Mouse (Mus musculus) hindbrain, embryonic 12.5 days (tissue): Measurements from ENCODE around the gene Elk3. TPM values are rescaled to one million over a fixed set of nuclear protein-coding genes. Genes with fewer than 3 reads are reported as not detected.

Source experiments
- ATAC-seq: fragments of 200-750 bp; cut with Nextera tagmentation; 2 replicates; pipeline ENCODE4 v1.8.0; 2017; ENCODE audit warnings: moderate TSS enrichment; ENCODE audit not compliant: low FRiP score
- H3K27ac ChIP-seq: fragments of 300-500 bp; sonication (generic); 2 replicates; pipeline ENCODE4 v1.5.1; 2016; ENCODE audit warnings: mild to moderate bottlenecking
- H3K27me3 ChIP-seq: fragments of 300-500 bp; sonication (generic); 2 replicates; pipeline ENCODE4 v1.6.1; 2016; ENCODE audit warnings: mild to moderate bottlenecking
- H3K36me3 ChIP-seq: fragments of 300-500 bp; sonication (generic); 2 replicates; pipeline ENCODE4 v1.6.1; 2016; ENCODE audit warnings: mild to moderate bottlenecking
- H3K4me1 ChIP-seq: fragments of 300-500 bp; sonication (generic); 2 replicates; pipeline ENCODE4 v1.6.1; 2016
- H3K4me2 ChIP-seq: fragments of 300-500 bp; sonication (generic); replicated peaks from 2 replicates; pipeline ENCODE4 v1.6.1; 2016; ENCODE audit warnings: mild to moderate bottlenecking
- H3K4me3 ChIP-seq: fragments of 300-500 bp; sonication (generic); 2 replicates; pipeline ENCODE4 v1.5.1; 2016; ENCODE audit warnings: mild to moderate bottlenecking
- H3K9ac ChIP-seq: fragments of 300-500 bp; sonication (generic); 2 replicates; pipeline ENCODE4 v1.6.1; 2016; ENCODE audit warnings: mild to moderate bottlenecking, moderate library complexity
- H3K9me3 ChIP-seq: fragments of 300-500 bp; sonication (generic); replicated peaks from 2 replicates; pipeline ENCODE4 v1.6.1; 2016; ENCODE audit warnings: mild to moderate bottlenecking
- WGBS: fragments of 180-500 bp; shearing (Covaris S2); methylation state at CpG from one replicate; pipeline ENCODE4 v1.1.7; 2016; 5-methylcytosine and 5-hydroxymethylcytosine counted together
- polyA plus RNA-seq: library from polyadenylated mRNA; unstranded; fragments of >200 nt; fragmentation: Nextera tagmentation; extraction: Ambion mirVana; gene quantifications from 2 replicates; pipeline ENCODE4 v1.2.1, GENCODE M21; 2016

Elk3 gene
- polyA plus RNA-seq, 1 experiment from 2014 or later, result 20.9 TPM

GRCm38 (mm10) chr10:93246185-93246920 lies 64.6 kb downstream of the Elk3 start:
- H3K27ac ChIP-seq, result no peak overlapping the region
- H3K4me3 ChIP-seq, result no peak overlapping the region
- ATAC-seq, result no peak
- H3K9me3 ChIP-seq, result no peaks in the 10 kb centered on the region
- H3K27me3 ChIP-seq, result no peaks in the 10 kb centered on the region
- no peak overlapping the region for H3K4me2 ChIP-seq
- 94% methylated on average over 7 of the region's 7 CpGs for WGBS
- no peak overlapping the region for H3K9ac ChIP-seq
- peaks cover 15% of the 10 kb centered on the region; the same call in 1 of the 2 replicates for H3K36me3 ChIP-seq
- H3K4me1 ChIP-seq, result peaks cover 5% of the 10 kb centered on the region; the same call in 1 of the 2 replicates

DNA sequence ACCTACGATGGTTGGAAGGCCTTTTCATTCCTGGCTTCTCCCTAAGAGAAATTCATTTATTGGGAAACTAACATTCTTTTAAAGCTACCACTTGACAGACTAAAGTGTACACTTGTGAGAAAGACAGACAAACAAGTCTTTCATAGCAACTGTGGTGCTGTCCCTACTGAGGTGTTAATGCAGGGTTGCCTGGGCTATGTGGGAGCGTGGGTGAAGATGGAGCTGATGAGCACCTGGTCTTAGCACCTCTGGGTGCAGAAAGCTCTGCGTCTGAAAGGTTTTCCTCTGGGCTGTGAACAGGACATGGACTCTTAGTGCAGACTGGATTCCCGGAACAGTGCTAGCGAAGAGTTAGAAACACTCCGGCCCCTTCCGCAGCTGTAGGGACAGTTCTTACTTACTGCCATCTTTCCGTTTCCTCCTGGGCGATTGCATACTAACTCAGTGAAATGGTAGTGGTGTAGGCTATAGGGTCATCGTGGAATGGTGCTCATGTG lies 66.7 kb downstream of the Elk3 start:
- Histone ChIP-seq H3K27ac (no peak overlapping the region), H3K36me3 (peaks cover 24% of the 10 kb centered on the region), H3K9me3 (no peaks in the 10 kb centered on the region), H3K9ac (no peak overlapping the region), H3K4me3 (no peak overlapping the region), H3K4me2 (no peak overlapping the region), H3K4me1 (peaks cover 4% of the 10 kb centered on the region; the same call in 1 of the 2 replicates), H3K27me3 (no peaks in the 10 kb centered on the region)
- no peak for ATAC-seq
- WGBS, result 88% methylated on average over 10 of the region's 10 CpGs

GRCm38 (mm10) chr10:93242861-93243260 lies 68.1 kb downstream of the Elk3 start:
- peaks cover 28% of the 10 kb centered on the region for H3K36me3 ChIP-seq
- peaks cover 4% of the 10 kb centered on the region; the same call in 1 of the 2 replicates for H3K4me1 ChIP-seq
- no peak for ATAC-seq
- H3K27ac ChIP-seq, result no peak overlapping the region
- no peaks in the 10 kb centered on the region for H3K27me3 ChIP-seq
- H3K9me3 ChIP-seq, result no peaks in the 10 kb centered on the region
- H3K4me2 ChIP-seq, result no peak overlapping the region
- H3K9ac ChIP-seq, result no peak overlapping the region
- H3K4me3 ChIP-seq, result no peak overlapping the region
- WGBS, result 3% methylated on average over 5 of the region's 5 CpGs

DNA sequence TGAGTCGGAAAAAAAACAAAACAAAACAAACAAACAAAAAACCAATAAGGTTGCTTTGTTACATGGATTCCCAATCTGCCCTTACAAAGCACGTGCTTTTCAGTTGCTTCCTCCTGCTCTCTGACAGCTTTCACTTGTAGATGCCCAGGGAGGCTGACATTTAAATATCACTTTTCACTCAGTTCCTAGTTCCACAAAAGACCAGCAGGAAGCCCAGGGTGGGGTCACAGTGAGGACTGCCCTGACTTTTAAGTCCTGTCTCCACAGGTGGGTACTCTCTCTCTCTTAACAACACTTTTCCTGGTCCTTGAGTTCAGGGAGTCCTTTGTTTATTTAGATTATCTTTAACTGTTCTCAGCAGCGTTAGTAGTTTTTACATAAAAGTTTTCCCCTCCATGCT lies 68.7 kb downstream of the Elk3 start:
- Histone ChIP-seq H3K27me3 (no peaks in the 10 kb centered on the region), H3K4me3 (no peak overlapping the region), H3K27ac (no peak overlapping the region), H3K9ac (no peak overlapping the region), H3K4me1 (peaks cover under 1% of the 10 kb centered on the region; the same call in 1 of the 2 replicates), H3K36me3 (peaks cover 27% of the 10 kb centered on the region), H3K9me3 (no peaks in the 10 kb centered on the region), H3K4me2 (no peak overlapping the region)
- 6% methylated on average over 3 of the region's 3 CpGs for WGBS
- ATAC-seq, result no peak

GRCm38 (mm10) chr10:93239201-93239806 lies 71.6 kb downstream of the Elk3 start:
- H3K36me3 ChIP-seq, result peaks cover 42% of the 10 kb centered on the region

DNA sequence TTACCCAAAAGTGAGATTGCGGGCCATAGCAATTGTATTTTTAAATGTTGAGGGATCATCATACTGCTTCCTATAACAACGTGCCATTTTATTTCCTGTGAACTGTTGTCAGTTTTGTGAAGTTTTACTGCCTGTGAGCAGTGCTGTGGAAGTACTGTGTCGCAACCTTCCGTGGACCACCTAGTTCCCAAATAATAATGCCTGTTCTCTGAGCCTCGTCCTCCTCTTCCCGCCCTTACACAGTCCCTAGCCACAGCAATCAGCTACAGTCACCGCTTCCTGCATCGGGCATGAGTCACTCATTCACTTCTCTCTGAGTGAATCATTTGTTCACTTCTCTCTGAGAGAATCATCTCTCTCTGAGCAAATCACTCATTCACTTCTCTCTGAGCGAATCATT lies 76.2 kb downstream of the Elk3 start:
- WGBS, result 92% methylated on average over 9 of the region's 9 CpGs
- ATAC-seq, result no peak
- H3K4me2 ChIP-seq, result no peak overlapping the region
- H3K9me3 ChIP-seq, result no peaks in the 10 kb centered on the region
- no peak overlapping the region for H3K4me3 ChIP-seq
- no peaks in the 10 kb centered on the region for H3K27me3 ChIP-seq
- H3K9ac ChIP-seq, result no peak overlapping the region
- H3K36me3 ChIP-seq, result peaks cover 55% of the 10 kb centered on the region
- H3K4me1 ChIP-seq, result no peaks in the 10 kb centered on the region
- no peak overlapping the region for H3K27ac ChIP-seq

More at GRCm38 (mm10) chr10:93239201-93239806, 71.6 kb downstream of the Elk3 start:
- no peak for ATAC-seq
- H3K4me2 ChIP-seq, result no peak overlapping the region
- 74% methylated on average over 9 of the region's 9 CpGs for WGBS
- H3K4me3 ChIP-seq, result no peak overlapping the region
- no peaks in the 10 kb centered on the region; the same call in 1 of the 2 replicates for H3K4me1 ChIP-seq
- H3K9ac ChIP-seq, result no peak overlapping the region
- no peaks in the 10 kb centered on the region for H3K27me3 ChIP-seq
- H3K9me3 ChIP-seq, result no peaks in the 10 kb centered on the region
- H3K27ac ChIP-seq, result no peak overlapping the region

- no peak for ATAC-seq
- H3K9ac ChIP-seq, result no peak overlapping the region
- no peaks in the 10 kb centered on the region for H3K9me3 ChIP-seq
- H3K27me3 ChIP-seq, result no peaks in the 10 kb centered on the region
- H3K4me2 ChIP-seq, result no peak overlapping the region
- H3K27ac ChIP-seq, result no peak overlapping the region
- H3K4me3 ChIP-seq, result no peak overlapping the region
- 92% methylated on average over 6 of the region's 6 CpGs for WGBS
- no peaks in the 10 kb centered on the region for H3K4me1 ChIP-seq
- H3K36me3 ChIP-seq, result peaks cover 48% of the 10 kb centered on the region
Observed at GRCm38 (mm10) chr10:93233665-93234194, 77.2 kb downstream of the Elk3 start.

DNA sequence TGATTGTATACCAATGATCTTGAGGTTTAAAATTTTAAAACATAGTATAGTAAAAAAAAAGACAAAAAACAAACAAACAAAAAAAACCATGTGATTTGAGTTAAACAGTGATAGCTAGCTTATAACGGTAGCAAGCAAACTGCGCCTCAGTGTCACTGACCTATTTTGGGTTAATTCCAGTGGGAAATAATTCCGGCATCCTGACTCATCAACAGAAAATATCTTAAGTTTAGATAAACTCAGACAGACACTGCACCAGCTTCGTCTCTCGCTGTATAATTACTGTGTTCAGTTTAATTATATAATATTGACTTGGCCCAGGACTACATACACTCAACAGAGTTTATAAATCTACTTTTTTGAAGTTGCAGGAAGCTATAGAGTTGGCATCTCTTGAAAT lies 79.0 kb downstream of the Elk3 start:
- no peaks in the 10 kb centered on the region for H3K4me1 ChIP-seq

DNA sequence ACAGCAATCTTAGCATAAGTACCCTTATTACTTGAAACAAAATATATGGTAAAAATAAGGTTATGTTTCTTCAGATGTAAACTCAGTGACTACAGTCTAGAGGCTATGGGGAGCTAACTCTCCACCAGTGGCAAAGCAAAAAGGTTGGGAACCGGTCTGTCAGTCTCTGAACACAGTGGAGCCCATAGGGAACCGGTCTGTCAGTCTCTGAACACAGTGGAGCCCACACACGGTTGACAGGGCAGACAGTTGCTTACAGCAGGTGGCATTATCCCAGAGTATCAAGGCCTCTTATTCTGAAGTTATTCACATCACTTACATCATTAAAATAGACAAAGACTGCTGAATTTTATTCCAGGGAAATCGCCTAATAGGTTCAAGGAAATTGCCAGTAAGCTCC lies 79.4 kb downstream of the Elk3 start:
- 79% methylated on average over 4 of the region's 4 CpGs for WGBS
- Histone ChIP-seq H3K4me1 (no peaks in the 10 kb centered on the region), H3K36me3 (peaks cover 39% of the 10 kb centered on the region), H3K9ac (no peak overlapping the region), H3K27me3 (no peaks in the 10 kb centered on the region), H3K27ac (no peak overlapping the region), H3K9me3 (no peaks in the 10 kb centered on the region), H3K4me3 (no peak overlapping the region), H3K4me2 (no peak overlapping the region)
- no peak for ATAC-seq

More for the DNA sequence above, 79.0 kb downstream of the Elk3 start:
- H3K27me3 ChIP-seq, result no peaks in the 10 kb centered on the region
- ATAC-seq, result no peak
- 91% methylated on average over 5 of the region's 5 CpGs for WGBS
- no peak overlapping the region for H3K4me2 ChIP-seq
- H3K9me3 ChIP-seq, result no peaks in the 10 kb centered on the region
- H3K9ac ChIP-seq, result no peak overlapping the region
- peaks cover 35% of the 10 kb centered on the region for H3K36me3 ChIP-seq
- no peak overlapping the region for H3K27ac ChIP-seq
- no peak overlapping the region for H3K4me3 ChIP-seq

- no peak for ATAC-seq
- Histone ChIP-seq H3K9me3 (no peaks in the 10 kb centered on the region), H3K9ac (no peak overlapping the region), H3K27ac (no peak overlapping the region), H3K4me1 (no peaks in the 10 kb centered on the region), H3K4me2 (no peak overlapping the region), H3K27me3 (no peaks in the 10 kb centered on the region), H3K4me3 (no peak overlapping the region), H3K36me3 (peaks cover 29% of the 10 kb centered on the region)
- WGBS, result 87% methylated on average over 11 of the region's 11 CpGs
Observed at GRCm38 (mm10) chr10:93228401-93229007, 82.4 kb downstream of the Elk3 start.

GRCm38 (mm10) chr10:93227921-93228320 lies 83.0 kb downstream of the Elk3 start:
- no peak overlapping the region for H3K4me3 ChIP-seq
- H3K36me3 ChIP-seq, result peaks cover 25% of the 10 kb centered on the region

GRCm38 (mm10) chr10:93225751-93226150 lies 85.2 kb downstream of the Elk3 start:
- ATAC-seq, result no peak
- Histone ChIP-seq H3K9me3 (no peaks in the 10 kb centered on the region), H3K36me3 (peaks cover 17% of the 10 kb centered on the region), H3K4me2 (no peak overlapping the region), H3K9ac (no peak overlapping the region), H3K27ac (no peak overlapping the region), H3K27me3 (no peaks in the 10 kb centered on the region), H3K4me3 (no peak overlapping the region), H3K4me1 (no peaks in the 10 kb centered on the region)
- 89% methylated on average over 6 of the region's 6 CpGs for WGBS

More at GRCm38 (mm10) chr10:93227921-93228320, 83.0 kb downstream of the Elk3 start:
- H3K4me1 ChIP-seq, result no peaks in the 10 kb centered on the region
- 71% methylated on average over 8 of the region's 8 CpGs for WGBS
- no peak overlapping the region for H3K4me2 ChIP-seq
- H3K9ac ChIP-seq, result no peak overlapping the region
- H3K9me3 ChIP-seq, result no peaks in the 10 kb centered on the region
- H3K27me3 ChIP-seq, result no peaks in the 10 kb centered on the region
- ATAC-seq, result no peak
- H3K27ac ChIP-seq, result no peak overlapping the region
